Mouse (Mus musculus): Measurements from ENCODE around the gene Crebzf.

Crebzf gene

GRCm38 (mm10) chr7:90442518-90443080, at the start of gene Crebzf:
TSS of gene Crebzf (plus strand) at chr7:90442729.
- DNase-seq (ENCODE audit: low spot score) = peak; percentile 98

GRCm38 (mm10) chr7:90395073-90395472, 47.5 kb upstream of the Crebzf start:
- no peak for DNase-seq (ENCODE audit: low spot score)

DNA sequence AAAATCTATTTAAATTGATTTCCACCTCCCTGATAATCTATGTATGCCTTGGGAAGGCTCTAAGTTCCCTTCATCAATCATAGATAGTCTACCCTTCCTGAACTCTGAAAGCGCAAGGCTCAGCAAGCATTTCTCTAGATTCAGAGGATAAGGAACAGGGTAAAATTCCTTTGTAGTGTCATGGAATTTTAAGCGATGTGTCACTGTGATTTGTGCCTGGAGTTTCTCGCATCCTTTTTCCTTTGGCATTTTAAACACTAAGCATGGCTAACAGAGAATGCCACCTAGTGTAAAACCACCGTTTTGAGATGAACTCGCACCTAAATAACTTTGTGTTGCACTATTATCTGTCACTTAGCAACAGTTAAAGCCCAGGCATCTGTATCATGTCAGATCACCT, 46.6 kb upstream of the Crebzf start:
- no peak for DNase-seq (ENCODE audit: low spot score)

GRCm38 (mm10) chr7:90409934-90410333, 32.6 kb upstream of the Crebzf start:
- peak; percentile 73 for DNase-seq (ENCODE audit: low spot score)

GRCm38 (mm10) chr7:90426020-90427001, 16.2 kb upstream of the Crebzf start, which contains the start of gene Ccdc89:
TSS of gene Ccdc89 (plus strand) at chr7:90426577.
- DNase-seq (ENCODE audit: low spot score) = peak; percentile 87

- DNase-seq (ENCODE audit: low spot score) = no peak
Observed at GRCm38 (mm10) chr7:90427006-90427405, 15.5 kb upstream of the Crebzf start.

GRCm38 (mm10) chr7:90432221-90432620, 10.3 kb upstream of the Crebzf start:
- peak; percentile 65 for DNase-seq (ENCODE audit: low spot score)

DNA sequence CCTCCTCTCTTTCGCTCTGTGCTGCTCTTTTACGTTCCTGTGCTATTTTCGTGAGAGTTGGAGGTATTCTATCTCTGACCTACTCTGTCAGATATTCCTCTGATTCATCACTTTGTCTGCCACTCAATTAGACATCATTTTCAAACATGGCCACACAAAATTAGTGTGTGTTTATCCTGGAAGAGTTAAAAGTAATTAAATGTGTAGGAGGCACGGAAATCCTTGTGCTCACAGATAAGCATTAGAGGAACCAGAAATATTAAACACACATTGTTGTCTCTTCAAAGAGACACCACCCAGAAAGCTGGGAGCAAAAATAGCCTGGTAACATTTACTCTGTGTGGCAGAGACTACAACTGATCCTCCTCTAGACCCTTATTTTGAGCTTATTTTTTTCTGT, 2.5 kb upstream of the Crebzf start:
- no peak for DNase-seq (ENCODE audit: low spot score)

GRCm38 (mm10) chr7:90442070-90442469, 459 bp upstream of the Crebzf start:
- DNase-seq (ENCODE audit: low spot score) = no peak

- peak; percentile 67 for DNase-seq (ENCODE audit: low spot score)
Observed at GRCm38 (mm10) chr7:90443101-90444091, 867 bp downstream of the Crebzf start.

GRCm38 (mm10) chr7:90444206-90444605, 1.7 kb downstream of the Crebzf start:
- DNase-seq (ENCODE audit: low spot score) = no peak

GRCm38 (mm10) chr7:90456149-90456844, 13.8 kb downstream of the Crebzf start:
- no peak for DNase-seq (ENCODE audit: low spot score)

DNA sequence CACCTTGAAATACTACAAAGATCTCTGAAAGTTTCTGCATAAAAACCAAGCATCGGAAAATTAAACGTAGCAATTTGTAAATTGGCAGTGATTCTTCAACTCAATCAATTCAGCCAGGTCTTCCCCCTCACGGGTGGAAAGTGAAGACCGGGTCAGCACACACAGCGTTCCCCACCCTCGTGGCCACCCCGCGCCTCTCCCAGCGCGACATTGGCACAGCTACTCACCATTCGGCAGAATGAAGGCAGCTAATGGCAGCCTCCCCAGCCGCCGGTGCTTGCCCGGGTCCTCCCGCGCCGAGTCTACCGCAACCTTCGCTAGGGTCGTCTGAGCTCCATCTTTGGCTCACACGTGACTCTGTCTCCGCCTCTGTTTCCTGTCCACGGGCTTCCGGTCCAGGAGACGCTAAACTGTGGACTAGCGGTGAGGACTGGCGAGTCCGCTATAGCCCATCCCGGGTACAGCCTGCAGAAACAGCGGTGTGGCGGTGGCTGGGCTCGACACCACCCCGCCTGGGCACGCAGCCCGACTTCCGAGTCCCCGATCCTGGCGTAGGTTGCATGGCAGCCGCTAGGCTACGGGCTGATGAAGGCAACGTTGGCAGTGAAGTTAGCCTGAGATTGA, 14.4 kb downstream of the Crebzf start, which contains the start of gene Tmem126a:
TSS of gene Tmem126a (minus strand) at position 385 of the 624 bp plus-strand sequence.
- peak; percentile 89 for DNase-seq (ENCODE audit: low spot score)

DNA sequence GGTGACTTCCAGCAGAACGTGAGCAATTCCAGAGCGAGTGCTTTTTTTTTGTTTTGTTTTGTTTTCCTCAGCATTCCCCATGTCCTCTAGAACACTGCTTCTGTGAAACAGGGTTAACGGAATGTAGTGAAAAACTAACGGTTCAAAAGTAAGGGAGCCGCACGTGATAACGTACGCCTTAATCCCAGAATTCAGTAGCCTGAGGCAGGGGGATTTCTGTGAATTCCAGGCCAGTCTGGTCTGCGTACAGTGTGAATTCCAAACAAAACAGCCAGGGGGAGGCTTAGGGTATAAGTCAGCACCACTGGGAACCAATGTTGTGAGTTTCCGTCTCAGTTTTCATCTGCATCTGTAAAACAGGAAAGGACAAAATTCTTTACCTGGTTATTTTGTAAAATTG, 15.0 kb downstream of the Crebzf start:
- peak; percentile 31 for DNase-seq (ENCODE audit: low spot score)

DNA sequence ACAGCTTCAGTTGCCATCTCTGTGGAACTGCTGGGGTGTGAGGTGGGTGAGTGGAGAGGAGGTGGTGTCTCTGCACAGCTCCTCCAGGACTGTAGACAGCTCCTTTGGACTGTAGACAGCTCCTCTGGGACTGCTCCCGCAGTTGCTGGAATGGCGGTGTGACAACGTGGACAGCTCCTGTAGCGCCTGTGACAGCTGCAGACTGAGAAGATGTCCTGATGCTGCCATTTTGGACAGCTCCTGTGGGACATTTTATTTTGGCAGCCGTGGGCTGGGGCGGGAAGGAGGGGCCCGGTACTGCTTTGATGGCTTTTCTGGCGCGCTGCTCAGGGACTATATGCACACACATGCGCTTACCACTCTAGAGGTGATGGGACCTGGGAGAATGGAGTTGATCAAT, 17.8 kb downstream of the Crebzf start:
- DNase-seq (ENCODE audit: low spot score) = no peak

DNA sequence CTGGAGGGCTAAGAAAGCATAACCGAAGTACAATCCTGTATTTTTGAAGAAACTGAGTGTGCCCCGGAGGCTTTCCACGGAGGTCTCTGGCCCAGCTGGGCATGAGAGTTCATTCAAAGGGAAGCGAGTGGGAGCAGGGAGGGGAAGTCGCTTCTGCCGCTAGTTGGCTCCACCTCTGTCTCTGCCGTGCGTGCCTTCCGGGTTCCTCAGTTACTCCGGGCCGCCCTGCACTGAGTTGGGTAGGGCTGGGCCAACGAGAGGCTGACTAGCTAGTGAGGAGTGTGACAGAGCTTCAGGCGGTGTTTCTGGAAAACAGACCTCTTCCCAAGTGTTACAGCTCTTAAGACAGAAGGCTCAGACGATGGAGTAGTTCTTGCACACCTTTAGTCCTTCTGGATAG, 18.4 kb downstream of the Crebzf start:
- DNase-seq (ENCODE audit: low spot score) = peak; percentile 46

- no peak for DNase-seq (ENCODE audit: low spot score)
Observed at GRCm38 (mm10) chr7:90461441-90461840, 18.9 kb downstream of the Crebzf start.

DNA sequence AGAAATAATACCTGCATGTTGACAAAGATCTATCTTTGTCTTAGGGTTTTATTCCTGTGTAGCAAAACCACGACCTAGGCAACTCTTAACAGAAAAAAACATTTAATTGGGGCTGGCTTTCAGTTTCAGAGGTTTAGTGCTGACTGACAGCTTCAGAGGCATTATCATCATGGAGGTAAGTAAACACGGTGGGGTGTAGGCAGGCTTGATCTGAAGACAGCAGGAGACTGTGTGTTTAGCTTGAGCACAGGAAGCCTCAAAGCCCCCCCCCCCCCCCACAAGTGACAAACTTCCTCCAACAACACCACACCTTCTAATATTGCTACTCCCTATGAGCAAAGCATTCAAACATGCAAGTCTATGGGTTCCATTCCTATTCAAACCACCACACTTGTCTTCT, 31.0 kb downstream of the Crebzf start:
- DNase-seq (ENCODE audit: low spot score) = no peak

DNA sequence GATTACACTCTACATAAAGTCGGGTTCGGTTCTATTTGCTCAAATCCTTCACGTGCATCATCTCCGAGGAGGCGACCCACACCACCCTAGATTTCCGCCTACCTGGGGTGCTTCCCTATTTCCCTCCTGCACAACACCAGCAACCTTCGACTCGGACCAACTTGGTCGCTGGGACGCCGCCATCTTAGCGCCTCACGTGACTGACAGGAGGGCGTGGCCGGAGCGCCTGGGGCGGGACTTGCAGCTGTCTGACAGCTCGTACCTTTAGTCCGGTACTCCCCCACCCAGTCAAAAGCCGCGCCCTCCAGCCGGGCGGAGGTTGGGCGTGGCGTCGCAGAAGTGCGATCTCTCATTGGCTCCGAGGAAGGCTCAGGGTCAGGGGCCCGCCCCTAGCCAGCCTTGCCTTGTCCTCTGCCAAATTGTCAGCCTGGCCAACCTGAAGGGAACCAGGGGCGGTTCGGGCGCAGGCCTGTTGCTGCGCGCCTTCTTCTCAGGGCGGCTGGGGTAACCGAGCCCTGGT, 33.3 kb downstream of the Crebzf start, which contains the start of gene Tmem126b:
TSS of gene Tmem126b (minus strand) at position 209 of the 520 bp plus-strand sequence.
- peak; percentile 99 for DNase-seq (ENCODE audit: low spot score)

Measured in retina, embryonic 14.5 days (tissue).